Mouse (Mus musculus): ENCODE measurements at regions not wholly inside any gene's neighbourhood (a gene's known extent, or its start where the extent isn't known, plus 50 kb on each side); places are given as distances from the start of the nearest gene placed in this dataset.

- Histone ChIP-seq H3K27me3 (replicated peaks; ENCODE audit: control insufficient read depth, insufficient read depth, low read length) (no peaks in the 10 kb centered on the region), H3K4me2 (ENCODE audit: low read depth, low read length) (no peak overlapping the region), H3K9me3 (ENCODE audit: control insufficient read depth, low read length) (no peaks in the 10 kb centered on the region), H3K36me3 (ENCODE audit: control insufficient read depth, insufficient read depth, low read length) (no peaks in the 10 kb centered on the region), H3K9ac (ENCODE audit: low read depth, low read length) (no peak overlapping the region), H3K4me3 (ENCODE audit: low read depth, low read length) (no peak overlapping the region), H3K27ac (replicated peaks; ENCODE audit: low read depth, low read length) (no peak overlapping the region), H3K4me1 (ENCODE audit: control insufficient read depth, insufficient read depth, low read length) (no peaks in the 10 kb centered on the region)
- 71% methylated on average over 6 of the region's 6 CpGs for WGBS
- ATAC-seq (ENCODE audit: low read depth) (no peak), DNase-seq (ENCODE audit: low spot score) (no peak)
Observed at GRCm38 (mm10) chr1:56344952-56345351, 292.3 kb downstream of the Hsfy2 start.

DNA sequence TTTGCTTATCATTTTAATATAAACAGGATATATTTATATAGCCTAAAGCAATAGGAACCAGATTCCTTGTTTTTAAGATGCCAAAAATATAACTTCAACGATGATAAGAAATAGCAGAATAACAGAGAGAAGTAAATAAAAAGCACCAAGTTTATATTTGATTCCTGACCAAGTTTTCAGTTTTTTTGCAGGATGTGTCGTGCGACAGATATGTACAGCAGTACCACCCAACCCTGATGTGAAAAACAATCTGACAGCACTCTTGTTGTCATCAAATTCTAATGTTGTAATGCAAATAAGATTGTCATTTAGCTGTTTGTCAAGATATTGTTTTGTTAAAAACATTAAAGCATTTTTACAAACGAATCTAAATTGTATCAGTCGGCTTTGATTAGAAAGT lies 309.9 kb downstream of the Hsfy2 start:
- 83% methylated on average over 5 of the region's 5 CpGs for WGBS
- no peaks in the 10 kb centered on the region for H3K9me3 ChIP-seq (ENCODE audit: control insufficient read depth, low read length)
- H3K27me3 ChIP-seq (replicated peaks; ENCODE audit: control insufficient read depth, insufficient read depth, low read length): no peaks in the 10 kb centered on the region
- no peak overlapping the region for H3K9ac ChIP-seq (ENCODE audit: low read depth, low read length)
- no peaks in the 10 kb centered on the region for H3K4me1 ChIP-seq (ENCODE audit: control insufficient read depth, insufficient read depth, low read length)
- DNase-seq (ENCODE audit: low spot score): no peak
- ATAC-seq (ENCODE audit: low read depth): no peak
- no peak overlapping the region for H3K27ac ChIP-seq (replicated peaks; ENCODE audit: low read depth, low read length)
- H3K4me2 ChIP-seq (ENCODE audit: low read depth, low read length): no peak overlapping the region
- no peak overlapping the region for H3K4me3 ChIP-seq (ENCODE audit: low read depth, low read length)
- H3K36me3 ChIP-seq (ENCODE audit: control insufficient read depth, insufficient read depth, low read length): no peaks in the 10 kb centered on the region

DNA sequence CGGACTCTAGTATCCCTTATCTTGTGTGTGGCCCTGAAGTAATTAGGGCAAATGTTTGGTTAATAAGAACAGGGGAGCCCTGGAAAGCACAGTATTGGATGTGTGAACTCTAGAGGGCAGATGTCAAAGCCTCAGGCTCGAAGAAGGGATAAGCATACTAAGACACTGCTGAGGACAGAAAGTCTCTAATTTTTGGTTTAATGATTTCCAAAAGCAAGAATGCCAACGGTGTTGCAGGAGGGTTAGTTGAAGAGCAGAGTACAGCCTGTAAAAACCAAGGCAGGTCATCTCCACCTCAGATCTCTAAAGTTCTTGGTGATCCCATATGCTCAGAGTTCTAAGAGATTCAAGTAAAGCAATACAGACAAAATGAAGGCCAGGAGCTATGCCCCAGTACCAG lies 328.6 kb downstream of the Hsfy2 start:
- WGBS: 57% methylated on average over 3 of the region's 3 CpGs
- ATAC-seq (ENCODE audit: low read depth) (no peak), DNase-seq (ENCODE audit: low spot score) (no peak)
- Histone ChIP-seq H3K4me3 (ENCODE audit: low read depth, low read length) (no peak overlapping the region), H3K27me3 (replicated peaks; ENCODE audit: control insufficient read depth, insufficient read depth, low read length) (no peaks in the 10 kb centered on the region), H3K4me1 (ENCODE audit: control insufficient read depth, insufficient read depth, low read length) (no peaks in the 10 kb centered on the region), H3K4me2 (ENCODE audit: low read depth, low read length) (no peak overlapping the region), H3K27ac (replicated peaks; ENCODE audit: low read depth, low read length) (no peak overlapping the region), H3K9me3 (ENCODE audit: control insufficient read depth, low read length) (no peaks in the 10 kb centered on the region), H3K36me3 (ENCODE audit: control insufficient read depth, insufficient read depth, low read length) (no peaks in the 10 kb centered on the region), H3K9ac (ENCODE audit: low read depth, low read length) (no peak overlapping the region)

DNA sequence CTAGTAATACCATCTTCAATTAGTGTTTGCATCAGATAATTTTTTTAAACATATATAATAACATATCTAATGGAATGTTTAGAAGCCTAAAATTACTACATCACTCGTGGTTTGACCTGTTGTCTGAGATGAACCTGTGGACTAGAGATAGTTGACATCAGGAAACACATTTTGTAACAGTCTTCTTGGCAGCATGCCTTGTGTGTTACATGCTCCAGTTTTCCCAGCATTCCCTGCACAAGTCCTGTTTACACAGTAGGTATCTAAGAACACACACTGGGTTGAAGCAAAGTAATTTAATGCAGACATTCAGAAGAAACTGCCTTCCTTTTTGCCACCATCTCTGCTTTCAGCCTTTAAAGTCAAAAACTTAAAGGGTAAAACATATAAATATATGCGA lies 342.8 kb downstream of the Hsfy2 start:
- DNase-seq (ENCODE audit: low spot score): no peak
- H3K4me1 ChIP-seq (ENCODE audit: control insufficient read depth, insufficient read depth, low read length): 0 out of 2 replicates have a peak, but pooled peaks cover 2% of the 10 kb centered on the region

DNA sequence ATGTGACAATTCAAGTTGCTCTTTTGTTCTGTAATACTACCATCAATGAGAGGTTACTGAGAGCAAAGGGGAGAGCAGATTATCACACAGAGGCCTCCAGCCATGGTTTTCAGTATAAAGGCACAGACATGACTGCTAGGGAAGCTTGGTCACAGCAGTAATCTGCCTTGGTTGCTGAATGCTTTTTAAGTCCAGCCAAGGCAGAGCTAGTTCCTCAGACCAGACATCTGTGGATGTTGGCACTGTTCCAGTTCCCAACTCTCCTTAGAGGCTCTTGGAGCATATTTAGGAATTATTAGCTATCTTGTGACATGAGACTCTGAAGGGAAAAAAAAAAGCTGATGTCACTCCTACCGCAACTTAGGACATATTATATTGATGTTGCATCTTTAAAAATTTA lies 347.5 kb downstream of the Hsfy2 start:
- ATAC-seq (ENCODE audit: low read depth) (no peak), DNase-seq (ENCODE audit: low spot score) (peak; percentile 75)
- H3K4me1 ChIP-seq (ENCODE audit: control insufficient read depth, insufficient read depth, low read length): 0 out of 2 replicates have a peak, but pooled peaks cover 2% of the 10 kb centered on the region
- no peak overlapping the region for H3K27ac ChIP-seq (replicated peaks; ENCODE audit: low read depth, low read length)
- no peak overlapping the region for H3K9ac ChIP-seq (ENCODE audit: low read depth, low read length)
- H3K9me3 ChIP-seq (ENCODE audit: control insufficient read depth, low read length): no peaks in the 10 kb centered on the region
- 59% methylated on average over 1 of the region's 1 CpGs for WGBS
- H3K4me3 ChIP-seq (ENCODE audit: low read depth, low read length): no peak overlapping the region
- no peaks in the 10 kb centered on the region for H3K27me3 ChIP-seq (replicated peaks; ENCODE audit: control insufficient read depth, insufficient read depth, low read length)
- no peak overlapping the region for H3K4me2 ChIP-seq (ENCODE audit: low read depth, low read length)
- H3K36me3 ChIP-seq (ENCODE audit: control insufficient read depth, insufficient read depth, low read length): no peaks in the 10 kb centered on the region

More for the DNA sequence above, 342.8 kb downstream of the Hsfy2 start:
- H3K27ac ChIP-seq (replicated peaks; ENCODE audit: low read depth, low read length): no peak overlapping the region
- no peaks in the 10 kb centered on the region for H3K27me3 ChIP-seq (replicated peaks; ENCODE audit: control insufficient read depth, insufficient read depth, low read length)
- WGBS: 64% methylated on average over 2 of the region's 2 CpGs
- no peak for ATAC-seq (ENCODE audit: low read depth)
- H3K4me2 ChIP-seq (ENCODE audit: low read depth, low read length): no peak overlapping the region
- no peaks in the 10 kb centered on the region for H3K9me3 ChIP-seq (ENCODE audit: control insufficient read depth, low read length)
- no peaks in the 10 kb centered on the region for H3K36me3 ChIP-seq (ENCODE audit: control insufficient read depth, insufficient read depth, low read length)
- no peak overlapping the region for H3K9ac ChIP-seq (ENCODE audit: low read depth, low read length)
- no peak overlapping the region for H3K4me3 ChIP-seq (ENCODE audit: low read depth, low read length)

- DNase-seq (ENCODE audit: low spot score): peak; percentile 14
- ATAC-seq (ENCODE audit: low read depth): no peak
Observed at GRCm38 (mm10) chr1:56286386-56287045, 350.7 kb downstream of the Hsfy2 start.

GRCm38 (mm10) chr1:56261708-56262107 lies 375.5 kb downstream of the Hsfy2 start:
- no peak overlapping the region for H3K9ac ChIP-seq (ENCODE audit: low read depth, low read length)
- peaks cover 4% of the 10 kb centered on the region; the same call in 1 of the 2 replicates for H3K9me3 ChIP-seq (ENCODE audit: control insufficient read depth, low read length)
- H3K4me3 ChIP-seq (ENCODE audit: low read depth, low read length): no peak overlapping the region
- no peaks in the 10 kb centered on the region for H3K36me3 ChIP-seq (ENCODE audit: control insufficient read depth, insufficient read depth, low read length)
- no peak for DNase-seq (ENCODE audit: low spot score)
- no peak overlapping the region for H3K27ac ChIP-seq (replicated peaks; ENCODE audit: low read depth, low read length)
- H3K27me3 ChIP-seq (replicated peaks; ENCODE audit: control insufficient read depth, insufficient read depth, low read length): no peaks in the 10 kb centered on the region
- WGBS: 66% methylated on average over 2 of the region's 2 CpGs
- H3K4me2 ChIP-seq (ENCODE audit: low read depth, low read length): no peak overlapping the region
- H3K4me1 ChIP-seq (ENCODE audit: control insufficient read depth, insufficient read depth, low read length): no peaks in the 10 kb centered on the region
- ATAC-seq (ENCODE audit: low read depth): no peak

More at GRCm38 (mm10) chr1:56286386-56287045, 350.7 kb downstream of the Hsfy2 start:
- no peaks in the 10 kb centered on the region for H3K27me3 ChIP-seq (replicated peaks; ENCODE audit: control insufficient read depth, insufficient read depth, low read length)
- H3K27ac ChIP-seq (replicated peaks; ENCODE audit: low read depth, low read length): no peak overlapping the region
- no peak overlapping the region for H3K4me2 ChIP-seq (ENCODE audit: low read depth, low read length)
- H3K36me3 ChIP-seq (ENCODE audit: control insufficient read depth, insufficient read depth, low read length): no peaks in the 10 kb centered on the region
- 0 out of 2 replicates have a peak, but pooled peaks cover 2% of the 10 kb centered on the region for H3K4me1 ChIP-seq (ENCODE audit: control insufficient read depth, insufficient read depth, low read length)
- WGBS: 23% methylated on average over 12 of the region's 12 CpGs
- no peak overlapping the region for H3K9ac ChIP-seq (ENCODE audit: low read depth, low read length)
- H3K4me3 ChIP-seq (ENCODE audit: low read depth, low read length): no peak overlapping the region
- H3K9me3 ChIP-seq (ENCODE audit: control insufficient read depth, low read length): no peaks in the 10 kb centered on the region

DNA sequence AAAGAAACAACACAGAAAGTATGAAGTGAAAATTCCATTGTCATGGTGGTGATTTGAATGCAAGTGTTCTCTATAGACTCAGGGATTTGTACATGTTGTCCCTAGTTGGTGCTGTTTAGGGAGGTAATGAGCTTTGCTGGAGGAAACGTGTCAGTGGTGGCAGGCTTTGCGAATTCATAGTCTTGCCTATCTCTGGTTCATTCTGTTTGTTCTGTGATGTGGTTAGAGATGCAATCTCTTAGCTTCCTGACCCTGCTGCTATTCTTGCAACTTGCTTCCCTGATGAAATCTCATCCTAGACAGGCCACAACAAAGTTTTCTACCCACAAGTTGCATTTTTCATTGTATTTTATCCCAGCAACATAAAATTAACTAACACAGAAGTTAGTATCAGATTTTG lies 376.5 kb downstream of the Hsfy2 start:
- Histone ChIP-seq H3K27me3 (replicated peaks; ENCODE audit: control insufficient read depth, insufficient read depth, low read length) (no peaks in the 10 kb centered on the region), H3K4me3 (ENCODE audit: low read depth, low read length) (no peak overlapping the region), H3K4me2 (ENCODE audit: low read depth, low read length) (no peak overlapping the region), H3K9ac (ENCODE audit: low read depth, low read length) (no peak overlapping the region), H3K4me1 (ENCODE audit: control insufficient read depth, insufficient read depth, low read length) (no peaks in the 10 kb centered on the region), H3K27ac (replicated peaks; ENCODE audit: low read depth, low read length) (no peak overlapping the region), H3K9me3 (ENCODE audit: control insufficient read depth, low read length) (peaks cover 4% of the 10 kb centered on the region; the same call in 1 of the 2 replicates), H3K36me3 (ENCODE audit: control insufficient read depth, insufficient read depth, low read length) (no peaks in the 10 kb centered on the region)
- ATAC-seq (ENCODE audit: low read depth) (no peak), DNase-seq (ENCODE audit: low spot score) (no peak)
- 87% methylated on average over 2 of the region's 2 CpGs for WGBS

DNA sequence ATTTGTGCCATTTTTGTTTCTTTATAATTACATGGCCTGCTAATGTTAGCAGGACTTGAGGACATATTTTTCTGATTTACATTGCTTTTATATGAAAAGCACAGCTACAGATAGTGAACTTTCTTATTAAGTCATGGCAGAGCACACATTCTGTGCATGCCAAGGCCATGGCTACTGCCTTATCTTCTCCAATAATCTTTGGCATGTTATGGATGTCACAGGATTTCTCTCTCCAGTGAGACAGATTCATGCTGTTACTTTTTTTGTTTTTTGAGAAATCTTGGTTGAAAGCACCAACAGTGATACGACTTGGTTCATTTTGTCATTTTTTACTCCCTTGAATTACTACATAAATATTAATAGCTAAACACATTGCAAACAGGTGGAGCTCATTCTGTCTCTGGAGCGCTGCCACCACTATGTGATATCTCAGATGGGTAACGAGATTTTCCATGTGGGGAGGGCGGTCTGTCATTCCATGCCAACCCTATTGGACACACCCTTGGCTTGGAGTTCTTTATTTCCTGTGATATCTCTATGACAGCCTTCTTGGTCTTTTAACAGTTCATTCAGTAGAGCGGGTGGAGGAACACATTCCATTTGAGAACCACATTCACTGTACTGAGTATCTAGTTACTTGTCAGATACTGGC lies 380.3 kb downstream of the Hsfy2 start:
- Histone ChIP-seq H3K4me1 (ENCODE audit: control insufficient read depth, insufficient read depth, low read length) (no peaks in the 10 kb centered on the region), H3K4me3 (ENCODE audit: low read depth, low read length) (no peak overlapping the region), H3K9me3 (ENCODE audit: control insufficient read depth, low read length) (no peaks in the 10 kb centered on the region), H3K27ac (replicated peaks; ENCODE audit: low read depth, low read length) (no peak overlapping the region), H3K4me2 (ENCODE audit: low read depth, low read length) (no peak overlapping the region), H3K36me3 (ENCODE audit: control insufficient read depth, insufficient read depth, low read length) (no peaks in the 10 kb centered on the region), H3K27me3 (replicated peaks; ENCODE audit: control insufficient read depth, insufficient read depth, low read length) (no peaks in the 10 kb centered on the region), H3K9ac (ENCODE audit: low read depth, low read length) (no peak overlapping the region)
- 76% methylated on average over 5 of the region's 5 CpGs for WGBS
- ATAC-seq (ENCODE audit: low read depth) (no peak), DNase-seq (ENCODE audit: low spot score) (peak; percentile 5)

Data from embryonic facial prominence, embryonic 14.5 days (tissue).